In genomic region chr12:70967581-70967980, GRCm38 (mm10) we compare ENCODE assay signal across 8 mouse cellular contexts. TPM values are rescaled to one million over a fixed set of nuclear protein-coding genes. Genes with fewer than 3 reads are reported as not detected.
DNase-seq lines count a peak whose midpoint lies in the region; ATAC-seq and TF ChIP-seq lines count a peak whose summit lies in the region.

No protein-coding gene starts in this region.

- no peaks in the 10 kb centered on the region for H3K36me3 ChIP-seq in liver, embryonic 11.5 days (ENCODE audit: control insufficient read depth, insufficient read depth, low read length)

- 51% methylated on average over 8 of the region's 8 CpGs for WGBS in liver, embryonic 11.5 days

- no peak for DNase-seq in gastrocnemius, adult 2 months
- no peak for DNase-seq in gastrocnemius, adult 18-20 months (ENCODE audit: low spot score)
- DNase-seq in 416B (ENCODE audit: low read depth) = peak; percentile 54
- DNase-seq in liver, embryonic 11.5 days (ENCODE audit: low spot score) = peak; percentile 37
- DNase-seq in right cerebral cortex, postnatal 4 days = no peak
- DNase-seq in adrenal gland, postnatal 4 days (ENCODE audit: low spot score in 2 of 2) = no peak
- no peak for DNase-seq in ovary, adult 18-20 months (ENCODE audit: low spot score)

- H3K4me1 ChIP-seq in embryonic fibroblast, embryonic 13.5 days (ENCODE audit: control insufficient read depth, insufficient read depth, low read length) = no peaks in the 10 kb centered on the region
- H3K4me1 ChIP-seq in liver, embryonic 11.5 days (replicated peaks; ENCODE audit: control insufficient read depth, insufficient read depth, low read length) = no peaks in the 10 kb centered on the region

- ATAC-seq in liver, embryonic 11.5 days (replicated peaks; ENCODE audit: low FRiP score) = no peak

- peak overlapping the region; percentile 96 for H3K4me3 ChIP-seq in gastrocnemius, adult 2 months
- peak overlapping the region; percentile 63 for H3K4me3 ChIP-seq in embryonic fibroblast, embryonic 13.5 days (ENCODE audit: insufficient read depth, low read length)
- H3K4me3 ChIP-seq in liver, embryonic 11.5 days (ENCODE audit: low read depth, low read length) = peak overlapping the region; percentile 78

- peak overlapping the region; percentile 84; the same call in 1 of the 2 replicates for H3K9ac ChIP-seq in liver, embryonic 11.5 days (ENCODE audit: low read depth, low read length)

- TF ChIP-seq POLR2A in embryonic fibroblast, embryonic 13.5 days (IDR thresholded peaks at IDR 0.05; ENCODE audit: low read depth, low read length) = no peak; the same call in 1 of the 2 replicates

- no peaks in the 10 kb centered on the region for H3K27me3 ChIP-seq in liver, embryonic 11.5 days (replicated peaks; ENCODE audit: control insufficient read depth, insufficient read depth, low read length)

- peak overlapping the region; percentile 99 for H3K27ac ChIP-seq in gastrocnemius, adult 2 months
- H3K27ac ChIP-seq in embryonic fibroblast, embryonic 13.5 days (ENCODE audit: insufficient read depth, low read length) = peak overlapping the region; percentile 94
- no peak overlapping the region for H3K27ac ChIP-seq in liver, embryonic 11.5 days (ENCODE audit: low read depth, low read length)

- H3K9me3 ChIP-seq in liver, embryonic 11.5 days (ENCODE audit: control insufficient read depth, low read length) = no peaks in the 10 kb centered on the region

- intact Hi-C loops in gastrocnemius, adult 2 months (cut with DNase I) = loop anchor here (2.0 kb wide), 1 partner anchor 29 kb away; no protein-coding TSS in a partner anchor

- TF ChIP-seq CTCF in gastrocnemius, adult 2 months (IDR thresholded peaks at IDR 0.05) = no peak
- TF ChIP-seq CTCF in embryonic fibroblast, embryonic 13.5 days (IDR thresholded peaks at IDR 0.05; ENCODE audit: borderline replicate concordance, insufficient read depth, low read length) = no peak

- peak overlapping the region; percentile 67 for H3K4me2 ChIP-seq in liver, embryonic 11.5 days

RNA-seq across cellular contexts. Expression of gene Psma3, which starts 6.8 kb away (rescaled TPM):
- total RNA-seq in gastrocnemius, adult 2 months (2021) = 100 to 1,000 TPM; 286 to 306 TPM
- 100 to 1,000 TPM; 267 to 285 TPM for total RNA-seq in gastrocnemius, adult 18-20 months (2021)
- polyA plus RNA-seq in embryonic fibroblast, embryonic 13.5 days (2011; ENCODE audit: insufficient read length, low read depth, missing spikeins) = 417 and 446 TPM in 2 replicates
- 602 and 638 TPM in 2 replicates for polyA plus RNA-seq in liver, embryonic 11.5 days (2014; fragmentation: Nextera tagmentation; extraction: Ambion mirVana)
- total RNA-seq in adrenal gland, postnatal 4 days (2021) = 100 to 1,000 TPM; 326 to 333 TPM

RNA-seq across cellular contexts. Expression of gene Actr10, which starts 29.9 kb away (rescaled TPM):
- 10 to 100 TPM; 84.5 to 94.2 TPM for total RNA-seq in gastrocnemius, adult 2 months (2021)
- total RNA-seq in gastrocnemius, adult 18-20 months (2021) = 100 to 1,000 TPM in 1 of 2 experiments, 10 to 100 TPM in 1; 93.2 to 103 TPM
- polyA plus RNA-seq in embryonic fibroblast, embryonic 13.5 days (2011; ENCODE audit: insufficient read length, low read depth, missing spikeins) = 230 and 238 TPM in 2 replicates
- 197 and 201 TPM in 2 replicates for polyA plus RNA-seq in liver, embryonic 11.5 days (2014; fragmentation: Nextera tagmentation; extraction: Ambion mirVana)
- total RNA-seq in adrenal gland, postnatal 4 days (2021) = 100 to 1,000 TPM; 206 to 212 TPM

RNA-seq across cellular contexts. Expression of gene Arid4a, which starts 48.2 kb away (rescaled TPM):
- total RNA-seq in gastrocnemius, adult 2 months (2021) = 1 to 10 TPM; 8.7 to 9.0 TPM
- total RNA-seq in gastrocnemius, adult 18-20 months (2021) = 1 to 10 TPM; 8.9 to 9.0 TPM
- 14.0 and 17.7 TPM in 2 replicates for polyA plus RNA-seq in embryonic fibroblast, embryonic 13.5 days (2011; ENCODE audit: insufficient read length, low read depth, missing spikeins)
- polyA plus RNA-seq in liver, embryonic 11.5 days (2014; fragmentation: Nextera tagmentation; extraction: Ambion mirVana) = 31.6 and 32.5 TPM in 2 replicates
- total RNA-seq in adrenal gland, postnatal 4 days (2021) = 10 to 100 TPM; 28.1 to 29.1 TPM

Comparison
In these comparisons a context has a peak if more than half of its experiments do, and no peak if none do; other contexts are left out.
1. DNase-seq: peak in 416B (single experiment) and liver, embryonic 11.5 days (single experiment); none in gastrocnemius, adult 2 months (single experiment), gastrocnemius, adult 18-20 months (single experiment), right cerebral cortex, postnatal 4 days (single experiment), adrenal gland, postnatal 4 days (0 of 2) and ovary, adult 18-20 months (single experiment).
2. Peak in every context shown above with its lines, with median percentiles within 50 percentile points of each other: H3K4me3 ChIP-seq.